Mouse (Mus musculus) bone marrow, adult 2 months (tissue): ENCODE data around the gene Crb1. TPM values are rescaled to one million over a fixed set of nuclear protein-coding genes. Genes with fewer than 3 reads are reported as not detected.

Experiments used
- H3K27ac ChIP-seq: fragments of 200-500 bp; 2 replicates; pipeline ENCODE4 v1.5.1; 2012; ENCODE audit warnings: low read depth, mild to moderate bottlenecking, control low read depth, inconsistent platforms, low read length; ENCODE audit not compliant: control insufficient read depth, poor library complexity, insufficient read depth
- H3K4me1 ChIP-seq: fragments of 200-500 bp; 2 replicates; pipeline ENCODE4 v1.6.1; 2011; ENCODE audit warnings: low read length; ENCODE audit not compliant: control insufficient read depth, insufficient read depth
- H3K4me3 ChIP-seq: fragments of 200-500 bp; replicated peaks from 2 replicates; pipeline ENCODE3; 2011; ENCODE audit warnings: mild to moderate bottlenecking, low read depth, low read length, control low read depth; ENCODE audit not compliant: control insufficient read depth
- CTCF ChIP-seq: fragments of 200-500 bp; IDR thresholded peaks from 2 replicates; pipeline ENCODE4 v1.5.1; 2011; ENCODE audit warnings: low read length, control low read depth; ENCODE audit not compliant: control insufficient read depth, insufficient read depth
- POLR2A ChIP-seq: fragments of 200-500 bp; IDR thresholded peaks from 2 replicates; pipeline ENCODE4 v1.6.1; 2011; ENCODE audit warnings: low read depth, mild to moderate bottlenecking, control low read depth, low read length, borderline replicate concordance; ENCODE audit not compliant: control insufficient read depth
- WGBS: fragments of 180-500 bp; shearing (Covaris S2); methylation state at CpG from one replicate; pipeline ENCODE4 v1.1.7; 2018; 5-methylcytosine and 5-hydroxymethylcytosine counted together
- polyA plus RNA-seq: library from polyadenylated mRNA; stranded (reverse); fragments of >200 nt; gene quantifications from 2 replicates; pipeline ENCODE4 v1.2.4, GENCODE M21; 2011; ENCODE audit warnings: low replicate concordance; ENCODE audit not compliant: missing spikeins, insufficient read depth, insufficient read length

The Crb1 gene
- polyA plus RNA-seq, 1 experiment: not detected

DNA sequence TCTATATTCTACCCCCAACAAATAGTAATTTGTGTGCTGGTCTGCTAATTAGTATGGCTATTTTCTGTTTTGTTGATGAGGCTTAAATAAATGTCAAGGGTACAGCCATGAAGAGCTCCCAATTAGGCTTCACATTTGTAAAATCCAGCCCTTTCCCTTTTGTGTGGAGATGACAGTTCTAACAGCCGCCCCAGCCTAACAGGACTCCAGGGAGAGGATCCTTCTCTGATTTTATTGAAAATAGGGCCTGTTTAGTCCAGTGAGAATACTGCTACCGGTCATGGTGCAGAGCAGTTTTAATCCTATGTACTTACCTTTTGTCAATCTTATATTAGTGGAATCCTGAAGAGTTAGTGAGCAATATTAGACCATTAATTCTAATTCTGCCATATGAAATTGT lies 223.9 kb downstream of the Crb1 start:
- 92% methylated on average over 2 of the region's 2 CpGs for WGBS
- no peaks in the 10 kb centered on the region for H3K4me1 ChIP-seq
- no peak overlapping the region for H3K27ac ChIP-seq
- TF ChIP-seq POLR2A (no peak), CTCF (no peak)
- H3K4me3 ChIP-seq: no peak overlapping the region

Other genes starting within 250 kb of the Crb1 start
- gene Zbtb41, start 45.2 kb upstream of the Crb1 start, polyA plus RNA-seq: 1.8 and 4.0 TPM in 2 replicates
- gene Aspm, start 77.7 kb upstream of the Crb1 start, polyA plus RNA-seq: 12.3 and 18.4 TPM in 2 replicates
- gene F13b, start 124.6 kb upstream of the Crb1 start, polyA plus RNA-seq: not detected in 2 replicates
- gene Cfhr1, start 183.2 kb upstream of the Crb1 start, polyA plus RNA-seq: not detected in 2 replicates